Mouse (Mus musculus) kidney, postnatal 0 days (tissue): Measurements from ENCODE around the gene Qtrt1. TPM values are rescaled to one million over a fixed set of nuclear protein-coding genes. Genes with fewer than 3 reads are reported as not detected.

ENCODE experiments used
- ATAC-seq: fragments of 200-750 bp; cut with Nextera tagmentation; replicated peaks from 2 replicates; pipeline ENCODE4 v1.8.0; 2017; ENCODE audit warnings: low read depth, moderate number of reproducible peaks, moderate TSS enrichment, moderate library complexity; ENCODE audit not compliant: low FRiP score
- DNase-seq: peaks from one replicate; pipeline ENCODE4 v3.0.0-alpha.2; 2016; ENCODE audit warnings: low spot score
- H3K27ac ChIP-seq: fragments of 300-500 bp; sonication (generic); 2 replicates; pipeline ENCODE4 v1.5.1; 2014; ENCODE audit warnings: mild to moderate bottlenecking
- H3K27me3 ChIP-seq: fragments of 300-500 bp; sonication (generic); 2 replicates; pipeline ENCODE4 v1.6.1; 2014; ENCODE audit warnings: low read length, mixed read lengths; ENCODE audit not compliant: insufficient read depth
- H3K36me3 ChIP-seq: fragments of 300-500 bp; sonication (generic); 2 replicates; pipeline ENCODE4 v1.6.1; 2014; ENCODE audit warnings: low read length, mixed read lengths; ENCODE audit not compliant: insufficient read depth
- H3K4me1 ChIP-seq: fragments of 300-500 bp; sonication (generic); replicated peaks from 2 replicates; pipeline ENCODE4 v1.6.1; 2014; ENCODE audit warnings: antibody characterized with exemption, low read length, mixed read lengths; ENCODE audit not compliant: insufficient read depth
- H3K4me2 ChIP-seq: fragments of 300-500 bp; sonication (generic); 2 replicates; pipeline ENCODE4 v1.6.1; 2014; ENCODE audit warnings: mild to moderate bottlenecking, low read length, moderate library complexity, mixed read lengths
- H3K4me3 ChIP-seq: fragments of 300-500 bp; sonication (generic); replicated peaks from 2 replicates; pipeline ENCODE4 v1.5.1; 2014; ENCODE audit warnings: low read depth, low read length
- H3K9ac ChIP-seq: fragments of 300-500 bp; sonication (generic); 2 replicates; pipeline ENCODE4 v1.6.1; 2014; ENCODE audit warnings: low read depth, low read length
- H3K9me3 ChIP-seq: fragments of 300-500 bp; sonication (generic); replicated peaks from 2 replicates; pipeline ENCODE4 v1.6.1; 2016; ENCODE audit warnings: low read length, inconsistent platforms, mixed read lengths
- CTCF ChIP-seq: IDR thresholded peaks from 2 replicates; pipeline ENCODE4 v1.5.1; 2016; ENCODE audit warnings: antibody characterized with exemption, low read depth, mild to moderate bottlenecking, moderate library complexity
- WGBS: fragments of 180-500 bp; shearing (Covaris S2); extraction: QIAGEN DNeasy Blood & Tissue Kit; methylation state at CpG from one replicate; pipeline ENCODE4 v1.1.7; 2014; 5-methylcytosine and 5-hydroxymethylcytosine counted together
- polyA plus RNA-seq: library from polyadenylated mRNA; unstranded; fragments of >200 nt; fragmentation: Nextera tagmentation; extraction: Ambion mirVana; gene quantifications from 2 replicates; pipeline ENCODE4 v1.2.1, GENCODE M21; 2015

Qtrt1 gene
- polyA plus RNA-seq, 1 experiment from 2014 or later = 42.0 TPM

- no peak overlapping the region for H3K27ac ChIP-seq
- no peaks in the 10 kb centered on the region for H3K27me3 ChIP-seq
- DNase-seq = peak; percentile 87
- no peaks in the 10 kb centered on the region for H3K4me1 ChIP-seq
- 28% methylated on average over 9 of the region's 9 CpGs for WGBS
- H3K36me3 ChIP-seq = peaks cover 27% of the 10 kb centered on the region
- ATAC-seq = peak; percentile 7; the same call in 1 of the 2 replicates
- H3K4me3 ChIP-seq = no peak overlapping the region
- no peak overlapping the region for H3K9ac ChIP-seq
- H3K9me3 ChIP-seq = no peaks in the 10 kb centered on the region
- TF ChIP-seq CTCF = peak; percentile 82
- no peak overlapping the region for H3K4me2 ChIP-seq
These were observed 1.9 kb upstream of the Qtrt1 start for GRCm38 (mm10) chr9:21409592-21410317.

DNA sequence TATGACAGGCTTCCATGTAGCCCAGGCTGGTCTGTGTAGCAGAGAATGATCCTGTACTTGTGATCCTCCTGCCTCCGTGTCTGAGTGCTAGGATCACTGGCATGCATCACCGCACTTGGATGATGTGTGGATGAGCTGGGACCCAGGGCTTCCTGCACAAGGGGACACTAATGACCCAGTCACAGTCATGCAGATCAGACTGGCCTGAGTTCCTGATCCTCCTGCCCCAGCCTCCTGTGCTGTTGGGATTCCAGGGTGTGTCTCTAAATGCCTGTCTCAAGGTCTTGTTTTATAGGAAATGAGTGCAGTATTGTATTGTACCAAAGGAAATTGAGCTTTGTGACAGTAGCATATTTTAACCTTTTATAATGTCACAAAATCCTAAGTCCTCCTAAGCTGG lies 6.2 kb downstream of the Qtrt1 start:
- TF ChIP-seq CTCF = no peak
- no peaks in the 10 kb centered on the region for H3K4me1 ChIP-seq
- WGBS = 76% methylated on average over 2 of the region's 2 CpGs
- no peak for DNase-seq
- H3K36me3 ChIP-seq = peaks cover 17% of the 10 kb centered on the region; the same call in 1 of the 2 replicates
- H3K9me3 ChIP-seq = no peaks in the 10 kb centered on the region
- no peak for ATAC-seq
- no peak overlapping the region for H3K9ac ChIP-seq
- H3K4me3 ChIP-seq = no peak overlapping the region
- H3K4me2 ChIP-seq = no peak overlapping the region
- no peak overlapping the region for H3K27ac ChIP-seq
- no peaks in the 10 kb centered on the region for H3K27me3 ChIP-seq

DNA sequence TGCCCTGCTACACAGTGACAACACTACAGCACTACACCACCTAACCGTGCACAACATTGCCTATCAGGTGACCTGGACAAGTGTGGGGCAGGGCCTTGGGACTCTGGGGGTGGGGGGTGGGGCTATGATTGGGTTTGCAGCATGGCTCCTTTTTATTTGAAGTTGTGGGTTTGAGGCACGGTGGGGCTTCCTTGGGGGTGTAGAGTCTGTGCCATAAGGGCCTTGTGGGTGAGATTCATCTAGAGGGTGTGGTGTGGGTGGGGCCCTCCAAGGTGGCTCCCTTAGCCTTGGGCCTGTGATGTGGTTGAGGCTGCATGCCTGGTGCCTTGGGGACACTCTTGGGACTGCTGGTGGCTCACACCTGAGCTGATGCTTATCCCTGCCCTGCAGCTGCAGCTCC lies 8.0 kb downstream of the Qtrt1 start:
- H3K36me3 ChIP-seq = peaks cover 14% of the 10 kb centered on the region; the same call in 1 of the 2 replicates
- H3K27me3 ChIP-seq = no peaks in the 10 kb centered on the region
- no peak overlapping the region for H3K4me2 ChIP-seq
- H3K9me3 ChIP-seq = no peaks in the 10 kb centered on the region
- DNase-seq (no peak), ATAC-seq (no peak)
- H3K4me1 ChIP-seq = no peaks in the 10 kb centered on the region
- no peak overlapping the region for H3K27ac ChIP-seq
- H3K4me3 ChIP-seq = no peak overlapping the region
- no peak overlapping the region for H3K9ac ChIP-seq
- TF ChIP-seq CTCF = no peak
- 81% methylated on average over 2 of the region's 2 CpGs for WGBS

GRCm38 (mm10) chr9:21424631-21425555 lies 13.3 kb downstream of the Qtrt1 start, which contains the start of gene Dnm2:
Gene Dnm2 (plus strand): TSS chr9:21424908.
- ATAC-seq (peak; percentile 98), DNase-seq (peak; percentile 99)
- Histone ChIP-seq H3K36me3 (0 out of 2 replicates have a peak, but pooled peaks cover 3% of the 10 kb centered on the region), H3K9ac (peak within 1 kb of the TSS; percentile 95), H3K9me3 (no peaks in the 10 kb centered on the region), H3K4me3 (peak within 1 kb of the TSS; percentile 98), H3K27ac (peak within 1 kb of the TSS; percentile 95), H3K27me3 (no peaks in the 10 kb centered on the region), H3K4me1 (peaks cover 21% of the 10 kb centered on the region), H3K4me2 (peak within 1 kb of the TSS; percentile 88)
- WGBS = under 1% methylated on average over 81 of the region's 82 CpGs
- no peak for TF ChIP-seq CTCF

- H3K27ac ChIP-seq = peak overlapping the region; percentile 95
- 3% methylated on average over 6 of the region's 6 CpGs for WGBS
- no peak for ATAC-seq
These were observed 13.9 kb downstream of the Qtrt1 start for GRCm38 (mm10) chr9:21425556-21425945.

DNA sequence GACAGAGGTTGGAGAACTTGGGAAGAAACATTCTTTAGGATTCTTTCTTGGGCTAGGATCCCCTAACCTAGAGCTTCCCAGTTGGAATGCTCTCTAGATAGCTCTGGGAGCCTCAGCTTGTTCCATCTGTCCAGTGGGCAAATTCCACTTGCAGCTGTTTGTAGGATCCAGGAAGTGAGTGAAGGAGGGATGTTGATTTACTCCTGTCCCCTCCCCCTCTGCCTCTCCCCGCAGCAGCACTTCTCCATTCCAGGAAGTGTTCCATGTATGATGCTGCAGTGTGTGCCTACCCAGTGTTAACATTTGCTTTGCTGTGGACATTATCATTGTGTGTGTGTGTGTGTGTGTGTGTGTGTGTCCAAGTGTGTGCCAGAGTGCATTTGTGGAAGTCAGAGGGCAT lies 14.4 kb downstream of the Qtrt1 start:
- DNase-seq (peak; percentile 68), ATAC-seq (no peak)
- Histone ChIP-seq H3K36me3 (no peaks in the 10 kb centered on the region), H3K4me3 (peak overlapping the region; percentile 98), H3K27me3 (no peaks in the 10 kb centered on the region), H3K9me3 (no peaks in the 10 kb centered on the region), H3K27ac (peak overlapping the region; percentile 95), H3K4me2 (peak overlapping the region; percentile 88), H3K4me1 (peaks cover 25% of the 10 kb centered on the region), H3K9ac (peak overlapping the region; percentile 95)
- WGBS = 0% methylated on average over 1 of the region's 1 CpGs
- TF ChIP-seq CTCF = no peak

More at GRCm38 (mm10) chr9:21425556-21425945, 13.9 kb downstream of the Qtrt1 start:
- Histone ChIP-seq H3K4me3 (peak overlapping the region; percentile 98), H3K36me3 (no peaks in the 10 kb centered on the region), H3K4me2 (peak overlapping the region; percentile 88), H3K27me3 (no peaks in the 10 kb centered on the region), H3K9me3 (no peaks in the 10 kb centered on the region), H3K4me1 (peaks cover 25% of the 10 kb centered on the region), H3K9ac (peak overlapping the region; percentile 95)
- no peak for TF ChIP-seq CTCF
- no peak for DNase-seq
